Mouse (Mus musculus) lung, adult 2 months (tissue): Measurements from ENCODE around the gene Hoxb1. TPM values are rescaled to one million over a fixed set of nuclear protein-coding genes. Genes with fewer than 3 reads are reported as not detected.
A peak's percentile ranks its signal among the peaks of the same experiment; 100 is the strongest.

Experiments
- DNase-seq: peaks from one replicate; pipeline ENCODE4 v3.0.0; 2022
- H3K4me1 ChIP-seq: fragments of 200-500 bp; 2 replicates; pipeline ENCODE4 v1.6.1; 2011; ENCODE audit warnings: low read length; ENCODE audit not compliant: control insufficient read depth, insufficient read depth
- H3K4me3 ChIP-seq: fragments of 200-500 bp; replicated peaks from 2 replicates; pipeline ENCODE3; 2011; ENCODE audit warnings: low read depth, mild to moderate bottlenecking, control low read depth, low read length; ENCODE audit errors: extremely low read depth
- CTCF ChIP-seq: fragments of 200-500 bp; IDR thresholded peaks from 2 replicates; pipeline ENCODE4 v1.5.1; 2011; ENCODE audit warnings: mild to moderate bottlenecking, low read length, control low read depth; ENCODE audit not compliant: insufficient read depth
- POLR2A ChIP-seq: fragments of 200-500 bp; IDR thresholded peaks from 2 replicates; pipeline ENCODE4 v1.6.1; 2011; ENCODE audit warnings: low read depth, mild to moderate bottlenecking, control low read depth, low read length, borderline replicate concordance; ENCODE audit errors: extremely low read depth
- WGBS: fragments of 180-500 bp; shearing (Covaris S2); methylation state at CpG from one replicate; pipeline ENCODE4 v1.1.7; 2018; 5-methylcytosine and 5-hydroxymethylcytosine counted together
- polyA plus RNA-seq: library from polyadenylated mRNA; depleted of rRNA; stranded (reverse); fragments of >200 nt; gene quantifications from 2 replicates; pipeline ENCODE4 v1.2.3, GENCODE M21; 2012

The Hoxb1 gene
- polyA plus RNA-seq, 1 experiment = not detected

DNA sequence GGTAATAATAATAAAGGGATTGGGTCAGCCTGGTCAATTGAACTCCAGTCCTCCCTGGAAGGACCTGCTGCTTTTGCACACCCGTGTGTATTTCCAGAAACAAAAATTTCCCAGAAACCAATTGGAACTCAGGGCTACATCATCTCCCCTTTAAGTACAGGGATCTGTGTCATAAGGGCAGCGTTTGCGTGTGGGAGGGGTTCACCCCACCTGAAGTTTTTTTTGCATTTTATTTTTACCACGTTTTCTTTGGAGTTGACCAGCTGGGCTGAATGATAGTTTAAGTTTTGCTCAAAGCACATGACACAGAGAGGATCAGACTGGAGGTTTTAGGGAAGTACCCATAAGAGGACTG lies 23.0 kb upstream of the Hoxb1 start:
- WGBS = 47% methylated on average over 4 of the region's 4 CpGs
- Histone ChIP-seq H3K4me1 (0 out of 2 replicates have a peak, but pooled peaks cover 2% of the 10 kb centered on the region), H3K4me3 (no peak overlapping the region)
- DNase-seq = no peak
- TF ChIP-seq POLR2A (no peak), CTCF (no peak)

DNA sequence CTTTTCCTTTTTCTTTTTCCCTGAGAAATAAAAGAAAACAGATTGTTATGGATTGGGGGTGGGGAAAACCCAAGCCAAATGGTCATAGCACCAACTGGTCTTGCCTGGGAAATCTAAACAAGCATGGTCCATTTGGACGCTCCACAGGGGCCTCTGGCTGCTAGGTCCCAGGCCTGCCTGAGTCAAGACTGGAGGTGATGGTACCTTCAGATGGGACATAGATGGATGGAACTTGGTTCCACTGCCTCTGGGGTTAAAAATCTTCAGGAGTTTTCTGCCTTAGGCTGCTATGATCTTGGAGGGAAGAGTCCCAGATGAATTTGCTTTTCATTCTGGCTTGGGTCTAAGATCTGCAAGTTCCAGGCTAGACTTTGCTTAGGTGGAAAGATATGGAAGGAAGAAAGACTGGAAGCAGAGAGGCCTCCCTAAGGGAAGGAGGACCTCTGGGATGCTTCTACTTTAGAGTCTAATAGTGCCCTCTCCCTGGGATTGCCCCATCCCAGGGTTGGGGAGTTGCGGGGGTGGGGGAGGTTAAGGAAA lies 22.3 kb upstream of the Hoxb1 start:
- no peak for DNase-seq
- H3K4me1 ChIP-seq = 0 out of 2 replicates have a peak, but pooled peaks cover 5% of the 10 kb centered on the region
- WGBS = 56% methylated on average over 2 of the region's 2 CpGs
- TF ChIP-seq POLR2A = no peak
- TF ChIP-seq CTCF = no peak
- no peak overlapping the region for H3K4me3 ChIP-seq

DNA sequence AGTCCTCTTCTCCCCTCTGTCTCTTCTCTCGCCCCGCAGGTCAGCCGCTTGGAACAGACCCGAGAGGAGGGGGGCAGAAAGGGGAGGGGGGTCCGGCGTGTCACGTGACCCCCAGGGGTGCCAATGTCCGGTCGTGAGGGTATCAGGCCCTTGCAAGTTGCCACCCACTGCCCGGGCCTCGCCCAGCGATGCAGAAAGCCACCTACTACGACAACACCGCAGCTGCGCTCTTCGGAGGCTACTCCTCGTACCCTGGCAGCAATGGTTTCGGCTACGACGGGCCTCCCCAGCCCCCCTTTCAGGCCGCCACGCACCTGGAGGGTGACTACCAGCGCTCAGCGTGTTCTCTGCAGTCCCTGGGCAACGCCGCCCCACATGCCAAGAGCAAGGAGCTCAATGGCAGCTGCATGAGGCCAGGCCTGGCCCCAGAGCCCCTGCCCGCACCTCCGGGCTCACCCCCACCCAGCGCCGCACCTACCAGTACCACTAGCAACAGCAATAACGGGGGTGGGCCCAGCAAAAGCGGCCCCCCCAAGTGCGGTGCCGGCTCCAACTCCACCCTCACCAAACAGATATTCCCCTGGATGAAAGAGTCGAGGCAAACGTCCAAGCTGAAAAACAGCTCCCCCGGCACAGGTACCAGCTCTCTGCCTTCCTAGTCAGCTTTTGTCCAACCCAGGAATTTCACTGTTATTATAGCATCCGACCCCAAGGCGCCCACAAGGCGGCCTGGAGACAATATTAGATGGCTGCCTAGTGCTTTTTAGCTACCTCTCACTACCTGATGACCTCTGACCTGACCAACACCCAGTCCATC lies 21.3 kb upstream of the Hoxb1 start:
- TF ChIP-seq CTCF = no peak
- no peak for TF ChIP-seq POLR2A
- no peak overlapping the region for H3K4me3 ChIP-seq
- H3K4me1 ChIP-seq = 0 out of 2 replicates have a peak, but pooled peaks cover 5% of the 10 kb centered on the region
- DNase-seq = no peak
- 44% methylated on average over 40 of the region's 40 CpGs for WGBS

DNA sequence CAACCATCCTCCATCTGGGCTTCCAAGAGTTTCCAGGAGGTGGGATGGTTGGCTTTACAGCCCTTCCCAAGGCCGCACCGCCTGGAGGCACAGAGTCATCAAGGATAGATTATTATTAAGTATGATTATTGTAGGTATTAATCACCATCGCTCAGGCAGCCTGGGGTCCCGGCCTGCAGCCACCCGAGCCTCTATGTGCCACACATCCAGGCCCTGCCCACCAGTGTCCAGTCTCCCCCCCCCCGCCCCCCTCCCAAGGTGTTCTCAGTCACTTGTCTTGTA lies 20.7 kb upstream of the Hoxb1 start:
- no peak overlapping the region for H3K4me3 ChIP-seq

DNA sequence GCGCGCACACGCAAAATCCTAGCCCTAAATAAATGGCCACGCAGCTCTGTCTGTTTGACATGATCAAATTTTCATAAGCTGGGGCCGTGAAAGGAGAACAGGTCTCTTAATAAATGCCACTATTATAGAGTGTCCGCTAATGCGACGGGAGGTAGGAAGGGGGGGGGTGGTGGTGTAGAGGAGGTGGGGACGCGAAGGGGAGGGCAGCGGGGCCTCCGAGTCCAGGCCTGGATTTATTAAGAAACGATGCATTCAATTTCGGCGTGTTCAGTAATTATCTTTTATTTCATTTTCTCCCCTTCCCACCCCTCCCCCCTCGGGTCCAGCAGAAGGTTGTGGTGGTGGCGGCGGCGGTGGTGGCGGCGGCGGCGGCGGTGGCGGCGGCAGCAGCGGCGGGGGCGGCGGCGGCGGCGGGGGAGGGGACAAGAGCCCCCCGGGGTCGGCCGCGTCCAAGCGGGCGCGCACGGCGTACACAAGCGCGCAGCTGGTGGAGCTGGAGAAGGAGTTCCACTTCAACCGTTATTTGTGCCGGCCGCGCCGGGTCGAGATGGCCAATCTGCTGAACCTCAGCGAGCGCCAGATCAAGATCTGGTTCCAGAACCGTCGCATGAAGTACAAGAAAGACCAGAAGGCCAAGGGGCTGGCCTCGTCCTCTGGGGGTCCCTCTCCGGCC lies 20.2 kb upstream of the Hoxb1 start:
- WGBS = 20% methylated on average over 34 of the region's 56 CpGs
- no peak for DNase-seq
- TF ChIP-seq POLR2A (no peak), CTCF (no peak)

More for the DNA sequence above, 20.7 kb upstream of the Hoxb1 start:
- DNase-seq = no peak
- WGBS = 58% methylated on average over 6 of the region's 6 CpGs
- H3K4me1 ChIP-seq = 0 out of 2 replicates have a peak, but pooled peaks cover 5% of the 10 kb centered on the region
- TF ChIP-seq POLR2A (no peak), CTCF (no peak)

DNA sequence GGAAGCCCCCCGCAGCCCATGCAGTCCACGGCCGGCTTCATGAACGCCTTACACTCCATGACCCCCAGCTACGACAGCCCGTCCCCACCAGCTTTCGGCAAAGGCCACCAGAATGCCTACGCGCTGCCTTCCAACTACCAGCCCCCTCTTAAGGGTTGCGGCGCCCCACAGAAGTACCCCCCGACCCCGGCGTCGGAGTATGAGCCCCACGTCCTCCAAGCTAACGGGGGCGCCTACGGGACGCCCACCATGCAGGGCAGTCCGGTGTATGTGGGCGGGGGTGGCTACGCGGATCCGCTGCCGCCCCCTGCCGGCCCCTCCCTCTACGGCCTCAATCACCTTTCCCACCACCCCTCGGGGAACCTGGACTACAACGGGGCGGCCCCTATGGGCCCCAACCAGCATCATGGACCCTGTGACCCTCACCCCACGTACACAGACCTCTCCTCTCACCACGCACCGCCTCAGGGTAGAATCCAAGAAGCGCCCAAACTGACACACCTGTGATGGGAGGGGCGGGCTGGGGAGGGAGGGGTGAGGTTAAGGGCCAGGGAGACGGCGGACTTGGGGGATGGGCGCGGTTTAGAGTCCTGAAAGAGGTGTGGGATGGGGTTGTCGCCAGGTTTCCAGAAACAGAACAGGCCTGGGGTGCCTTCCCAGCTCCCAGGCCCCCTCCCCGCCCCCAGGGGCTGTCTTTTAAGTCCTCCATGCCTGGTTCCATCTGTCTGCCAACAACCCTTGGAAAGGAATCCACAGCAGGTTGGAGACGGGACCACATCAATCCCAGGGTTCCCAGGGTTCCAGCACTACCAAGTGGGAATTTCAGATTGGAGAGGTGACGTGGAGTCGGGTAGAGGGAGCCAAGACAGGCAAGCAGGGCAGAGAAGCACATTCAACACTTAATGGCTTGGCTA lies 19.4 kb upstream of the Hoxb1 start:
- DNase-seq = no peak
- H3K4me3 ChIP-seq = peak overlapping the region; percentile 11
- WGBS = 30% methylated on average over 45 of the region's 45 CpGs
- TF ChIP-seq CTCF = no peak
- TF ChIP-seq POLR2A = no peak
- 0 out of 2 replicates have a peak, but pooled peaks cover 5% of the 10 kb centered on the region for H3K4me1 ChIP-seq

More for the DNA sequence above, 20.2 kb upstream of the Hoxb1 start:
- H3K4me3 ChIP-seq = no peak overlapping the region
- H3K4me1 ChIP-seq = 0 out of 2 replicates have a peak, but pooled peaks cover 5% of the 10 kb centered on the region

DNA sequence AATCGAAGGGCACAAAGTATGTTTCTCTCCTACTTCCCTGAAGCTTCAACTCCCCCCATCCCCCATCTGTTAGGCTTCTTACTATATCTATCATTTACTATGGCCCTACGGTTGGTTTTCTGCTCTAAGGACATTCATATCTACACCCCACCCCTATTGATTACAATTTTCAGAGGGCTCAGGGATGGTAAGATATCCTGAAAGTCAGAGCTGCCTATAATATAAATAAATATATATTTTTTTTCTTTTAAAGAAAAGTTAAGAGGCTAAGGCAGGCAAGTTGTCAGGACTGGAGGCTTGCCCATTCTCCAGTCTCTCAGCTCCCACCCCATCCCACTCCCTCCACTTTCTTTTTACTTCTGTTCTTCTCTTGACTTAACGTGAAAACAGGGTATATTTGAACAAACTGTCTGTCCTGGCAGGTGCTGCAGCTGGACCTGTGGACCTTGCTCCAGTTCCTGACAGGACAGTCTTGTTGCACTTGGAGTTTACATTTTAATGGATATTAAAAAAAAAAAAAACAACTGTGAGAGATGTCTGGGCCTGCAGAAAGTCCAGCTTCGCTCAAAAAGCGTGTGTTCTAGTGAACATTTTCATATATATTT lies 18.5 kb upstream of the Hoxb1 start:
- WGBS = 69% methylated on average over 5 of the region's 5 CpGs
- no peak for DNase-seq
- Histone ChIP-seq H3K4me3 (no peak overlapping the region), H3K4me1 (0 out of 2 replicates have a peak, but pooled peaks cover 5% of the 10 kb centered on the region)
- TF ChIP-seq CTCF = no peak
- TF ChIP-seq POLR2A = no peak

DNA sequence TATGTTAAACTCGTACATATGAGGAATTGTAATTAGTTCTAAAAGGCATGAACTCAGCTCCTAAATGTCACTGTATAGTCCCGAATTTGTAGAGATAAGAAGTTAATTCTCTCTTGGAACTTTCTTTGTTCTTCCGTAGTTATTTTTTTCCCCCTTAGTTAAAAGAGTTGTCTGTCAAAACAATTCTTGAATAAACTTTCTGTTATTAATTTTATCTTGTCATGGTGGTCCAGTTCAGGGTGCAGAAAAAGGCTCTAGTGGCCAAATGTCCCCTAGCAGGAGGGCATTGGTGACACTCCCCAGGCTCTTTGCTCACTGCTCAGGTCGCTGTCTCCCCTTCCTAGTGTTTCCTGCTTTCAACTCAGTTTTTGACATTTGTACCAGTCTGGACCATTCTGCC lies 17.8 kb upstream of the Hoxb1 start:
- DNase-seq = no peak
- 57% methylated on average over 4 of the region's 4 CpGs for WGBS
- no peak overlapping the region for H3K4me3 ChIP-seq
- TF ChIP-seq CTCF = no peak
- no peak for TF ChIP-seq POLR2A
- 0 out of 2 replicates have a peak, but pooled peaks cover 5% of the 10 kb centered on the region for H3K4me1 ChIP-seq
